Mouse (Mus musculus): Measurements from ENCODE around the gene Nr2c2ap. TPM values are rescaled to one million over a fixed set of nuclear protein-coding genes. Genes with fewer than 3 reads are reported as not detected.

The Nr2c2ap gene
- total RNA-seq, 2 experiments from 2014 or later = 10.9 to 12.8 TPM

Small RNA genes within 50 kb of the gene (microRNA-seq; reads per million reads assigned to microRNA genes)
- 0 to 0.35 reads per million in 2 experiments for gene Mir7066

Other genes starting within 250 kb of the Nr2c2ap start
- 1 to 10 TPM; 1.2 to 1.3 TPM for gene Cilp2, start 243.6 kb upstream of the Nr2c2ap start, total RNA-seq (2021)
- gene Tssk6, start 229.1 kb upstream of the Nr2c2ap start, total RNA-seq (2021) = under 1 TPM; 0.25 to 0.31 TPM
- gene Ndufa13, start 228.8 kb upstream of the Nr2c2ap start, total RNA-seq (2021) = 100 to 1,000 TPM; 376 to 397 TPM
- gene Yjefn3, start 228.6 kb upstream of the Nr2c2ap start, total RNA-seq (2021) = 10 to 100 TPM in 1 of 2 experiments, 1 to 10 TPM in 1; 9.1 to 10.1 TPM
- gene Gatad2a, start 134.9 kb upstream of the Nr2c2ap start, total RNA-seq (2021) = 10 to 100 TPM; 62.1 to 63.1 TPM
- 10 to 100 TPM; 43.3 to 44.2 TPM for gene Mau2, start 88.6 kb upstream of the Nr2c2ap start, total RNA-seq (2021)
- 10 to 100 TPM; 23.2 to 23.9 TPM for gene Sugp1, start 88.5 kb upstream of the Nr2c2ap start, total RNA-seq (2021)
- gene Tm6sf2, start 58.4 kb upstream of the Nr2c2ap start, total RNA-seq (2021) = under 1 TPM; 0.77 to 0.94 TPM
- gene Hapln4, start 47.9 kb upstream of the Nr2c2ap start, total RNA-seq (2021) = not detected
- under 1 TPM in 1 of 2 experiments, not detected in 1; 0.19 TPM for gene Ncan, start 10.5 kb upstream of the Nr2c2ap start, total RNA-seq (2021)
- 10 to 100 TPM; 20.7 to 22.4 TPM for gene Rfxank, start 7.8 kb downstream of the Nr2c2ap start, total RNA-seq (2021)
- gene Borcs8, start 8.2 kb downstream of the Nr2c2ap start, total RNA-seq (2021) = 10 to 100 TPM; 30.3 TPM
- under 1 TPM; 0.38 to 0.45 TPM for gene Mef2b, start 8.4 kb downstream of the Nr2c2ap start, total RNA-seq (2021)
- gene Tmem161a, start 41.0 kb downstream of the Nr2c2ap start, total RNA-seq (2021) = 100 to 1,000 TPM in 1 of 2 experiments, 10 to 100 TPM in 1; 88.3 to 103 TPM
- 10 to 100 TPM; 43.0 to 48.6 TPM for gene Slc25a42, start 81.0 kb downstream of the Nr2c2ap start, total RNA-seq (2021)
- gene Sugp2, start 102.9 kb downstream of the Nr2c2ap start, total RNA-seq (2021) = 10 to 100 TPM; 42.9 to 47.8 TPM
- gene Armc6, start 103.1 kb downstream of the Nr2c2ap start, total RNA-seq (2021) = 1 to 10 TPM; 8.9 to 9.2 TPM
- 10 to 100 TPM; 25.6 to 28.2 TPM for gene Homer3, start 151.5 kb downstream of the Nr2c2ap start, total RNA-seq (2021)
- 10 to 100 TPM; 33.1 to 33.5 TPM for gene Ddx49, start 171.2 kb downstream of the Nr2c2ap start, total RNA-seq (2021)
- 100 to 1,000 TPM; 160 to 173 TPM for gene Cope, start 171.2 kb downstream of the Nr2c2ap start, total RNA-seq (2021)
- under 1 TPM; 0.57 to 0.67 TPM for gene Cers1, start 184.4 kb downstream of the Nr2c2ap start, total RNA-seq (2021)
- gene Gdf1, start 198.5 kb downstream of the Nr2c2ap start, total RNA-seq (2021) = under 1 TPM in 1 of 2 experiments, not detected in 1; 0.20 TPM
- gene Upf1, start 221.9 kb downstream of the Nr2c2ap start, total RNA-seq (2021) = 10 to 100 TPM; 40.8 to 48.8 TPM
- 1 to 10 TPM; 2.4 to 3.4 TPM for gene Comp, start 242.2 kb downstream of the Nr2c2ap start, total RNA-seq (2021)